Mouse (Mus musculus) liver, embryonic 11.5 days (tissue): ENCODE results near the gene Rrp12. TPM values are rescaled to one million over a fixed set of nuclear protein-coding genes. Genes with fewer than 3 reads are reported as not detected.

Experiments
- ATAC-seq: fragments of 200-750 bp; cut with Nextera tagmentation; replicated peaks from 2 replicates; pipeline ENCODE4 v1.8.0; 2017; ENCODE audit warnings: moderate number of reproducible peaks, mild to moderate bottlenecking, moderate TSS enrichment, moderate library complexity; ENCODE audit not compliant: low FRiP score
- DNase-seq: peaks from one replicate; pipeline ENCODE4 v3.0.0-alpha.2; 2017; ENCODE audit warnings: low spot score
- H3K27ac ChIP-seq: fragments of 300-500 bp; sonication (generic); 2 replicates; pipeline ENCODE4 v1.5.1; 2014; ENCODE audit warnings: mild to moderate bottlenecking, low read depth, low read length, control low read depth
- H3K27me3 ChIP-seq: fragments of 300-500 bp; sonication (generic); replicated peaks from 2 replicates; pipeline ENCODE4 v1.6.1; 2014; ENCODE audit warnings: low read length, mixed read lengths; ENCODE audit not compliant: control insufficient read depth, insufficient read depth
- H3K36me3 ChIP-seq: fragments of 300-500 bp; sonication (generic); 2 replicates; pipeline ENCODE4 v1.6.1; 2014; ENCODE audit warnings: mild to moderate bottlenecking, low read length, moderate library complexity, mixed read lengths; ENCODE audit not compliant: control insufficient read depth, insufficient read depth
- H3K4me1 ChIP-seq: fragments of 300-500 bp; sonication (generic); replicated peaks from 2 replicates; pipeline ENCODE4 v1.6.1; 2014; ENCODE audit warnings: low read length, mixed read lengths; ENCODE audit not compliant: control insufficient read depth, insufficient read depth
- H3K4me2 ChIP-seq: fragments of 300-500 bp; sonication (generic); 2 replicates; pipeline ENCODE4 v1.6.1; 2014; ENCODE audit warnings: mild to moderate bottlenecking, control low read depth, moderate library complexity
- H3K4me3 ChIP-seq: fragments of 300-500 bp; sonication (generic); 2 replicates; pipeline ENCODE4 v1.5.1; 2014; ENCODE audit warnings: low read depth, low read length, control low read depth
- H3K9ac ChIP-seq: fragments of 300-500 bp; sonication (generic); 2 replicates; pipeline ENCODE4 v1.6.1; 2014; ENCODE audit warnings: low read depth, low read length, control low read depth
- H3K9me3 ChIP-seq: fragments of 300-500 bp; sonication (generic); 2 replicates; pipeline ENCODE4 v1.6.1; 2016; ENCODE audit warnings: low read length, inconsistent platforms, mixed read lengths; ENCODE audit not compliant: control insufficient read depth
- WGBS: fragments of 180-500 bp; shearing (Covaris S2); extraction: QIAGEN DNeasy Blood & Tissue Kit; methylation state at CpG from one replicate; pipeline ENCODE4 v1.1.7; 2014; 5-methylcytosine and 5-hydroxymethylcytosine counted together
- polyA plus RNA-seq: library from polyadenylated mRNA; unstranded; fragments of >200 nt; fragmentation: Nextera tagmentation; extraction: Ambion mirVana; gene quantifications from 2 replicates; pipeline ENCODE4 v1.2.1, GENCODE M21; 2014

Gene Rrp12
- polyA plus RNA-seq, 1 experiment from 2014 or later = 29.5 TPM

- peak overlapping the region; percentile 93 for H3K4me3 ChIP-seq
- peak overlapping the region; percentile 98 for H3K4me2 ChIP-seq
- no peaks in the 10 kb centered on the region for H3K9me3 ChIP-seq
- DNase-seq (peak; percentile 71), ATAC-seq (peak; percentile 12; the same call in 1 of the 2 replicates)
- H3K4me1 ChIP-seq = peaks cover 8% of the 10 kb centered on the region
- WGBS = under 1% methylated on average over 64 of the region's 64 CpGs
- no peaks in the 10 kb centered on the region for H3K27me3 ChIP-seq
- peak overlapping the region; percentile 86 for H3K9ac ChIP-seq
- H3K36me3 ChIP-seq = no peaks in the 10 kb centered on the region
- H3K27ac ChIP-seq = peak overlapping the region; percentile 93
Measured at GRCm38 (mm10) chr19:41847091-41847581, 48.8 kb downstream of the Rrp12 start.

GRCm38 (mm10) chr19:41846366-41847090 lies 49.4 kb downstream of the Rrp12 start:
- no peak for DNase-seq
- ATAC-seq = no peak
- peak overlapping the region; percentile 86 for H3K9ac ChIP-seq
- peak overlapping the region; percentile 93 for H3K27ac ChIP-seq
- H3K9me3 ChIP-seq = no peaks in the 10 kb centered on the region
- H3K27me3 ChIP-seq = no peaks in the 10 kb centered on the region
- peaks cover 9% of the 10 kb centered on the region for H3K4me1 ChIP-seq
- 13% methylated on average over 21 of the region's 21 CpGs for WGBS
- H3K4me2 ChIP-seq = peak overlapping the region; percentile 98
- H3K4me3 ChIP-seq = peak overlapping the region; percentile 93
- no peaks in the 10 kb centered on the region for H3K36me3 ChIP-seq

- no peaks in the 10 kb centered on the region for H3K27me3 ChIP-seq
- no peak overlapping the region for H3K27ac ChIP-seq
- no peaks in the 10 kb centered on the region for H3K9me3 ChIP-seq
- DNase-seq (no peak), ATAC-seq (no peak)
- no peak overlapping the region for H3K4me2 ChIP-seq
- no peak overlapping the region for H3K4me3 ChIP-seq
- no peaks in the 10 kb centered on the region for H3K36me3 ChIP-seq
- 81% methylated on average over 6 of the region's 6 CpGs for whole genome bisulfite sequencing
- H3K4me1 ChIP-seq = peaks cover 13% of the 10 kb centered on the region
- H3K9ac ChIP-seq = no peak overlapping the region
Measured at GRCm38 (mm10) chr19:41844345-41844744, 51.6 kb downstream of the Rrp12 start.

GRCm38 (mm10) chr19:41842706-41843105 lies 53.3 kb downstream of the Rrp12 start:
- no peak overlapping the region for H3K4me3 ChIP-seq
- ATAC-seq = no peak
- H3K9ac ChIP-seq = no peak overlapping the region
- H3K9me3 ChIP-seq = no peaks in the 10 kb centered on the region
- no peak overlapping the region for H3K27ac ChIP-seq
- peaks cover 28% of the 10 kb centered on the region for H3K4me1 ChIP-seq
- H3K27me3 ChIP-seq = no peaks in the 10 kb centered on the region
- H3K36me3 ChIP-seq = no peaks in the 10 kb centered on the region
- 78% methylated on average over 4 of the region's 4 CpGs for WGBS
- H3K4me2 ChIP-seq = no peak overlapping the region
- DNase-seq = no peak

- no peaks in the 10 kb centered on the region for H3K27me3 ChIP-seq
- H3K4me1 ChIP-seq = peaks cover 33% of the 10 kb centered on the region
- H3K4me2 ChIP-seq = no peak overlapping the region
- no peak overlapping the region for H3K4me3 ChIP-seq
- ATAC-seq (no peak), DNase-seq (no peak)
- H3K36me3 ChIP-seq = no peaks in the 10 kb centered on the region
- 91% methylated on average over 4 of the region's 4 CpGs for WGBS
- no peak overlapping the region for H3K9ac ChIP-seq
- no peak overlapping the region for H3K27ac ChIP-seq
- H3K9me3 ChIP-seq = no peaks in the 10 kb centered on the region
Measured at GRCm38 (mm10) chr19:41842196-41842595, 53.8 kb downstream of the Rrp12 start.

GRCm38 (mm10) chr19:41841105-41841750 lies 54.7 kb downstream of the Rrp12 start:
- Histone ChIP-seq H3K4me3 (no peak overlapping the region), H3K36me3 (no peaks in the 10 kb centered on the region), H3K27me3 (no peaks in the 10 kb centered on the region), H3K9me3 (no peaks in the 10 kb centered on the region), H3K4me1 (peaks cover 42% of the 10 kb centered on the region), H3K4me2 (peak overlapping the region; percentile 9; the same call in 1 of the 2 replicates), H3K9ac (0 out of 2 replicates have a peak overlapping the region, but pooled peaks have one; percentile 6), H3K27ac (peak overlapping the region; percentile 27; the same call in 1 of the 2 replicates)
- ATAC-seq (no peak), DNase-seq (no peak)
- 40% methylated on average over 7 of the region's 7 CpGs for WGBS

GRCm38 (mm10) chr19:41839685-41840084 lies 56.3 kb downstream of the Rrp12 start:
- Histone ChIP-seq H3K27me3 (no peaks in the 10 kb centered on the region), H3K27ac (peak overlapping the region; percentile 99), H3K9ac (no peak overlapping the region), H3K4me1 (peaks cover 54% of the 10 kb centered on the region), H3K9me3 (no peaks in the 10 kb centered on the region), H3K4me3 (no peak overlapping the region), H3K4me2 (peak overlapping the region; percentile 61; the same call in 1 of the 2 replicates), H3K36me3 (no peaks in the 10 kb centered on the region)
- DNase-seq (no peak), ATAC-seq (no peak)
- 89% methylated on average over 3 of the region's 3 CpGs for WGBS

GRCm38 (mm10) chr19:41838808-41839207 lies 57.2 kb downstream of the Rrp12 start:
- no peaks in the 10 kb centered on the region for H3K27me3 ChIP-seq
- ATAC-seq (peak; percentile 15; the same call in 1 of the 2 replicates), DNase-seq (no peak)
- peak overlapping the region; percentile 61 for H3K4me2 ChIP-seq
- H3K9ac ChIP-seq = peak overlapping the region; percentile 56
- H3K4me1 ChIP-seq = peaks cover 54% of the 10 kb centered on the region
- no peak overlapping the region for H3K4me3 ChIP-seq
- no peaks in the 10 kb centered on the region for H3K9me3 ChIP-seq
- H3K36me3 ChIP-seq = no peaks in the 10 kb centered on the region
- 19% methylated on average over 6 of the region's 6 CpGs for WGBS
- H3K27ac ChIP-seq = peak overlapping the region; percentile 99
